Mouse (Mus musculus): ENCODE measurements around the gene Mmp28.

Gene Mmp28

DNA sequence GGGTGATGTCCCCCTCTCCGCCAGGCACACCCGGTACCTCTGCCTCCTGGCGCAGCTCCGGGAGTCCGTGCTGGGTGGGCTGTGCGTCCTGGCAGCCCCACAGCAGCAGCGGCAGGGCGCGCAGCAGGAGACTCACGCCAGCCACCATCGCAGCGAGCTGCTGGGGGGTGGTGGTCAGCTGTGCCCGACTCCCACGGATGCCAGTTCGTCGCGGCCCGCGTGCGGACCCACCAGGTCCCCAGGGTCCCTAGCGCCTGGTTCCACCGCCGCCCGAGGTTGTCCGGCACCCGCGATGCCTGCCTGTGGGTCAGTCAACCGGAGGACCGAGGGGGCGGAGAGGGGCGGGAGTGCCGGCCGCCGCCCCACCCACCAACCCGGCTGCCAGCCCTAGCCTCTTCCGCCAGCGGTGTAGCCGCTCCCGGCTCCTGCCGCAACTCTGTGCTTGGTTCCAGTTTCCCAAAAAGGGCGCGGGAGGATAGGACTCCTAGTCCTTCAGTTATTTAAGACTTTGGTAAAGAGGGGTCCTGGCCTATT, at the start of gene Mmp28:
Gene Mmp28 (minus strand): TSS at position 361 of the 534 bp plus-strand sequence.
- peak; percentile 39 to 55 for DNase-seq

- DNase-seq = no peak
Measured at GRCm38 (mm10) chr11:83509521-83509920, 46.6 kb upstream of the Mmp28 start.

DNA sequence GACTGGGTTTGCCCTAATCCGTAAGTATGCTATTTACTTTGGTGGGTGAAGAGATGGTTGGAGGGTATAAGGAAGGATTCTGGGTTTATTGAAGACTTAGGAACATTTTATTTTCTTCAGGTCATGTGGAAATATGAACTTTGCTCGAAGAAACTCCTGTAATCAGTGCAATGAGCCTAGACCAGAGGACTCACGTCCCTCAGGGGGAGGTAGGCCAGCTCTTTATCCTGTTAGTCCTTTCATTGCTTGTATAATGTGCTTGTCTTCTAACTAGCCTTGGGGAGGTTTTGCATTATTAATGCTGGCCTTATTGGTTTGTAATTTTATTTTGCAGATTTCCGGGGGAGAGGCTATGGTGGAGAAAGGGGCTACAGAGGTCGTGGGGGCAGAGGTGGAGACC, 41.4 kb upstream of the Mmp28 start:
- DNase-seq = no peak

DNA sequence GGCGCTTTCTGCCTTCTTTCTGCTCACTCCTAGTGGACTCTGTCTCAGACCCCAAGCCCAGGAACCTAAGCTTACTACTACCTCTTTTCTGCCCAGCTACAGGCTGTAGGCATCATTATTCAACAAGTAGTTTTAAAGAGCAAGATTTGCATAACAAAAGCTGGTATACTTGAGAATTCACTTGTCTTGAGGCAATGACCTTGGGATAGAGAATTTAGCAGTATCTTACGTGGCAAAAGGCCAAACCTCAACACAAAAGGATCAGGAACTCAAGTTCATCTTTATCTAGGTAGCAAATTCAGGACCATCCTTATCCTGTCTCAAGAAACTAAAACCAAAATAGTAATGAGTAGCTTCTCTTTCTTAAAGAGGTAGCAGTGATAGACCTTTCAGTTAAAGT, 32.7 kb upstream of the Mmp28 start:
- no peak for DNase-seq

- DNase-seq = no peak
Measured at GRCm38 (mm10) chr11:83491488-83491887, 28.6 kb upstream of the Mmp28 start.

GRCm38 (mm10) chr11:83473235-83474016, 10.6 kb upstream of the Mmp28 start:
- peak in 1 of 2 experiments; percentile 22 for DNase-seq

GRCm38 (mm10) chr11:83472324-83473234, 9.7 kb upstream of the Mmp28 start, which contains the start of gene Taf15:
TSS of gene Taf15 (plus strand) at chr11:83473086.
- DNase-seq = peak; percentile 97

GRCm38 (mm10) chr11:83471766-83472165, 8.9 kb upstream of the Mmp28 start:
- DNase-seq = no peak

DNA sequence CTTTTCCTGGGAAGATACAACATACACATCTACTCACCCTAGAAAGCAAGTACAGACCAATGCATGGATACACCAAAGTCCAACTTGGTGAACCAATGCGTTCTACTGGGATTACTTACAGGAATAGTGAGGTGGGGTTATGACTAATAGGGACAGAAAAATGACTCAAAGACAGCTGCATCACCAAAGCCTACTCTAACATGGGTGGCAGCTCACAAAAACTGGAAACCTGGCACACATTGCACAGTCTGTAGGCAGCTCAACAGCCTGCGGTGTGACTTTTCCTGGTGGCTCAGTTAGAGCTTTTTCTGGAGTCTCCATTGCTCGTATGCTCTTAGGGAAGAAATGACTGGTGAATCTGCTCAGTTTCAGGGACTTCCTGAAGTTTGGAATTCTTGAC, 5.9 kb upstream of the Mmp28 start:
- DNase-seq = no peak

DNA sequence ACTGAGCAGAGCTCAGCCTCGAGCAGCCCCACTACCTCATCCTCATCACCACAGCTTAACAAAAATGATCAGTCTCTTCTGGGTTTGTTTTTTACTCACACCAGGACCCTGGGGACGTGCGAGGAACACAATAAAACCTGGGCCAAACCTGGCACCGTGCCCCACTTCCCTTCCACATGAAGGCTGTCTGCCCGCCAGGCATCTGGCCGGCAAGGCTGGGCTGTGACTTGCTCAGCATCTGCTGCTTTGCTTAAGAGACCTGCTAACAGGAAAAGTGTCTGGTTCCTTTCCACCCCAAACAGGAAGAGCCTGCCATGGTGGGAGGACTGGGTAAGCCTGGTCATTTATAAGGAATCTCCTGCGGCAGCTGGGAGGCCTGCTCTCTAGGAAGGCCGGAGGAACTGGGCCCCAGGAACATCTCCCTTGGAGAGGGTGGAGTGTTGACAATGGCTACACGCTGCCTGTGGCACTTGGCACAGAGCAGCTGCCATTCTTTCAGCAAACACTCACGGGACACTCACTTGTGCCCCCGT, 4.3 kb upstream of the Mmp28 start:
- no peak for DNase-seq

DNA sequence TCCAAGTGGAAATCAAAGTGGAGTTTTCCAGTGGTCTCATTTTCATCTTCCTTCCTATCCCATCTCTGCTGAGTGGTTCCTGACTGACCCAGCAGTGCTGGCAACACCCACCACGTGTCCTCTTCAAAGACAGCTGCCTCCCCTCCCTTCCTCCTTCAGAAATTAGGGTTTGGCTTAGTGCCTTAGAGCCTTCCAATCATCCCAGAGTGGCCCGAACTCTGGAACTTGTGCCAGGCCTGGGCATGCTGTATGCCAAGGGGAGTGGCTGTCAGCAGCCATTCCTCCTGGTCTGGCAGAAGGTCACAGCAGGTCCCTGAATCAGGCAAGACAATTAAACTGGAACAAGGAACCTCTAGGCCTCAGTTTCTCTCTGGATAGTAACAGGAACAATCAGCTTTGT, 3.1 kb upstream of the Mmp28 start:
- no peak for DNase-seq

DNA sequence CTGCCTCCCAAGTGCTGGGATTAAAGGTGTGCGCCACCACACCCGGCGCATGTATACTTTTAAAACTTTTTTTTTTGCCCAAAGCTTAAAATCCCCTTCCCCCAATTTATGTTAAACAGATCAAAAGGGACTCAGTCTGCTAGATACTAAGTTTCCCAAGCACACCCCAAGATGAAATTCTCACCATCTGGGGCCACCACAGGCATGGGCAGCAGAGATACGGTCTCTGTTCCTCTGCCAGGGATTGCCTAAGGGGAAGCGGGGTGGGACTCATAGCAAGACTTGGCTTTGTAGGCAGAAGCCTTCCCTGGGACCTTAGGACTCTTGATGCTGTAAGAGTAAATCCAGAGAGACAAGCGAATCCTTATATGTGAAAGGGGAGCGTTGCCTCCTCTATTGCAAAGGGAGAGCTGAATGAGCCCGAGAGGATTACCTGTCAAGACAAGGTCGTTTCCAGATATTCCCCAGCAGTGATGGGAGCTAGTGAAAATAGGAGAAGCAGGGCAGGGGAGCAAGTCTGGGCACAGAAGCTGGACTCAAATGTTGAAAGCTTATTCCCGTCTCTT, 1.3 kb downstream of the Mmp28 start:
- DNase-seq = no peak

- DNase-seq = no peak
Measured at GRCm38 (mm10) chr11:83457912-83458601, 4.8 kb downstream of the Mmp28 start.

- DNase-seq = no peak
Measured at GRCm38 (mm10) chr11:83457257-83457656, 5.6 kb downstream of the Mmp28 start.

- no peak for DNase-seq
Measured at GRCm38 (mm10) chr11:83455608-83456007, 7.3 kb downstream of the Mmp28 start.

DNA sequence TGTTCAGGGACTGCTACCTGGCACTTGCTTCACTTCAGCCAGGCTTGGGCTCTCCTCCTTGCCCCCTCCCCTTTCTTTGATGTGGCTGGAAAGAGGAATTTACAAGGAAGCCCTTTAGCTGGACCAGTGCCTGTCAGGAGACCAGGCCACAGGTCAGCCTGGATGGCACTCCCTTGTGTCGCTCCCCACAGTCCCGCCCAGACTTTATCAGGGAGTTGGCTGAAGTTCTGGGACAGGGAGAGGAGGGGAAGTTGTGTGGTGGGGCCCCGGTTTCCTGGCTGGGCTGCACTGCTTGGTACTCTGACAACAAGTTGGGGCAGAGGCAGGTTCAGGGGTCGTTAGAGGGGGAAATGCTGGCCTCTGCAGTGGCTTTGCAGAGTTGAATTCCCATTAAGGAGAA, 8.3 kb downstream of the Mmp28 start:
- DNase-seq = no peak

GRCm38 (mm10) chr11:83451281-83451680, 11.6 kb downstream of the Mmp28 start:
- DNase-seq = no peak

DNA sequence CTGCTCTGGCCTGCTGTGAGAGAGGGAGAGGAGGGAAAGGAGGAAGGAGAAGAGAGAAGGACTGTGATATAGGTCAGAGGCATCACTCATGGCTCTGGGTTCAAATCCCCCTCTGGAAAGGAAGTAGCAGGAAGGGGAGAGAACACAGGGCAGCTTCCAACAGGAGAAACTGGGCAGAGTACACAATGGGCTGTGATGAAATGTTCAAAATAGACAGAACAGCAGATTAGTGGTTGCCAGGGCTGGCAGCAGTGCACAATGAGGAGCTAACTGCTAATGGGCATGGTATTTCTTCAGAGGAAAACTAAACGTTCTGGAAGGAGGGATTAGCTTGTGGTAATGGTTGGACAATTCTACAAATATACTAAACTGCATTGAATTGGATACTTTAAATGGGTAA, 12.3 kb downstream of the Mmp28 start:
- no peak for DNase-seq

DNA sequence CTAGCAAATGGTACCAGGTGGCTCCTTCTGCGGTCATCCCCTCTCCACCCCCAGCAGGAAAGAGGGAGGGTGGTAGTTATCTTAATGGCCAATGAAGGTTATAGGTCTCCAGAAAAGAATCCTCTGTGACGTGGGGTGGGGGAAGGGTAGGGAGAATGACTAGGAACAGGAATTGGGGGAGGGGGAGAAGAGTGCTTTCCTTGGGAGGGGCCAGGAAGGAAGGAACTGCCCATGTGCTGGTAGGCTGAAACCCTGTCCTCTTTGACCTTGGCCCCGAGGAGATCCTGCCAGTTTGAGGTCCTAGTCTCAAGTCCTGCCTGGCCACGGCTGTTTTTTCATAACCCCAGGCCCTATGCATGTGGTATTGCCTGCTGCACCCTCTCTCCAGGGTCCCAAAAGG, 13.6 kb downstream of the Mmp28 start:
- DNase-seq = no peak

GRCm38 (mm10) chr11:83448927-83449236, 14.0 kb downstream of the Mmp28 start:
- DNase-seq = no peak

DNA sequence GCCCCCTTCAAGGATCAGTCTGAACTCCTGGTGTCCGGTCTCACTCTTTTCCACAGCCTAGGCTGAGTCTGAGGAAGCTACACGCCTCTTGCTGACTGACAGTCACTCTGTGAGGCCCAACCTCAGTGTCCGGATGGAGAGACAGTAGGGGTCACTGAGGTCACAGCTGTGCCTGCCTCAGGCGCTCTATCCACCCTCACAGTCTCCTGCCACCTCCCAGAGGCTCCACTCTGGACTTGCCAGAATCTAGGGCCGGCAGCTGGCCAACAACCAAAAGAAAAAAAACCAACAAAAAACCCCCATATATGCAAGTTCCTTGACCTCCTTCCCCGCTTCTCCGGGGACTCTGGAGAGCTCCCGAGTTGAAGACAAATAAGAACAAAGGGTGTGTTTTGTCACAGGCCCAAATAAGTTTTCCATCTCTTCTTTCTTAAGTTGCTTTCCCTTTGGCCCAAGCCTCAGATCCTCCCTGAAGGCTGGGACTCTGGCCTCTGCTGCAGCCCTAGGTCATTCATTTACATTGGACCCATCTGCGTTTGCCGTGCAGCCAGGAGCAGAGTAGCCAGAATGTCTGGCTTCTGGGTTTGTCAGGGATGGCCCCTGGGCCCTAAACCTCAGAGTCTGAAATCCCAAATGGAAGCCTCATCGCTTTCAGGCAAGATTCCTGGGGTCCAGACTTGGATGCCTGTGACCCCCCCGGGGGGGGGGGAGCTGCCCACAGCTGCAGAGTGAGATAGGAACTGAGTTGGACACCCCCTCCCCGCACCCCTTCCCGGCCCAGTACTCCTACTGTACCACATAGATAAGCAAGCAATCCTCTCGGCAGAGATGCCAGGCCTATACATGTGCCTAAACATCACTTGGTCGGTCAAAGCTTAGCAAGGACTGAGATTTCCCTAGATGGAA, 14.6 kb downstream of the Mmp28 start:
- no peak for DNase-seq
